Comparison of ENCODE assay signal across 15 mouse cellular contexts in the genomic region with DNA sequence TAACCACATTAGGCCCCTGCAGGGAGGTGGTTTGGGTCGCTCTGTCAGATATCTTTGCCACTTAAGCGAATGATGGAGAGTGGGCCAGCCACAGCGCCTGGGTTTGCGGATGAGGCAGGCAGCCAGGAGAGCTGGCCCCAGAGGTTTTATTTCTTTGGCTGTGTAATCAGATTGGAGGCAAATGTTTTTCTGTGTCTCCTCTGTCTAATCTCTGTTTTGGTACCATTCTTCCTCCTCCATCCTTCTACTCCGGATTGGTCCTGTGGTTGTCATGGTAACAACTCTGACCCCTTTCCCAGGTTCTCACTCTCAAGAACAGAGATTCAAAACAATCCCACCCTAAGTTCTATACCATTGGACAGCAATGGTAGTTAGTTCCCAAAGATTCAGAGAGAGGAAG. TPM values are rescaled to one million over a fixed set of nuclear protein-coding genes. Genes with fewer than 3 reads are reported as not detected.
"Had no signal": no experiment of that assay in that cellular context is flagged by ENCODE, and none has a peak within 500 bp of the region (broad histone marks: within the 10 kb centered on the region; RNA-seq: fewer than 3 reads in every experiment).

No protein-coding gene starts in this region.

- DNase-seq: kidney, adult 11 months; kidney, adult 9 months; kidney, postnatal 36 days; left cerebral cortex, postnatal 4 days; lung, adult 18-20 months; right cerebral cortex, postnatal 14 days; thymus, adult 2 months; thymus, postnatal 25 days had no signal

- H3K9me3 ChIP-seq: limb, embryonic 13.5 days; neural tube, embryonic 12.5 days; stomach, embryonic 15.5 days had no signal

- H3K36me3 ChIP-seq: limb, embryonic 13.5 days; neural tube, embryonic 12.5 days; stomach, embryonic 15.5 days had no signal

- H3K4me1 ChIP-seq: limb, embryonic 13.5 days; stomach, embryonic 15.5 days had no signal

- H3K4me3 ChIP-seq: limb, embryonic 13.5 days; myocyte; neural tube, embryonic 12.5 days; stomach, embryonic 15.5 days had no signal

- H3K9ac ChIP-seq: limb, embryonic 13.5 days; liver, embryonic 14.5 days; neural tube, embryonic 12.5 days; stomach, embryonic 15.5 days had no signal

- H3K27me3 ChIP-seq: neural tube, embryonic 12.5 days; stomach, embryonic 15.5 days had no signal

- H3K27ac ChIP-seq: kidney, postnatal 0 days; limb, embryonic 13.5 days; liver, embryonic 14.5 days; neural tube, embryonic 12.5 days; stomach, embryonic 15.5 days had no signal

- H3K4me2 ChIP-seq: limb, embryonic 13.5 days; neural tube, embryonic 12.5 days; stomach, embryonic 15.5 days had no signal

RNA-seq across cellular contexts. Expression of a gene that starts 51.8 kb away (rescaled TPM):
- total RNA-seq: liver, adult 2 months had no signal
